Mouse (Mus musculus) layer of hippocampus, adult 2 months (tissue): ENCODE measurements around the gene Gm17662. TPM values are rescaled to one million over a fixed set of nuclear protein-coding genes. Genes with fewer than 3 reads are reported as not detected.

ENCODE experiments used
- DNase-seq, 2 experiments: peaks; one replicate each; pipeline ENCODE4 v3.0.0; 2022; ENCODE audit warnings: low spot score in 2 of 2
- H3K27ac ChIP-seq: fragments of 200-600 bp; 2 replicates; pipeline ENCODE4 v1.8.1; 2022
- H3K4me3 ChIP-seq: fragments of 200-600 bp; 2 replicates; pipeline ENCODE4 v1.8.1; 2022; ENCODE audit warnings: mild to moderate bottlenecking
- CTCF ChIP-seq: fragments of 200-600 bp; conservative IDR thresholded peaks from 2 replicates; pipeline ENCODE4 v1.8.1; 2022; ENCODE audit warnings: antibody characterized with exemption, mild to moderate bottlenecking, moderate library complexity
- total RNA-seq, 2 experiments: library from RNA; stranded (reverse); gene quantifications; 2 replicates each; pipeline ENCODE4 v1.2.3; 2021

Gene Gm17662
- total RNA-seq, 2 experiments from 2014 or later, result not detected

GRCm38 (mm10) chr4:104843546-104843945, 13.6 kb upstream of the Gm17662 start:
- no peak overlapping the region for H3K4me3 ChIP-seq
- H3K27ac ChIP-seq, result no peak overlapping the region
- no peak for DNase-seq
- no peak for TF ChIP-seq CTCF

GRCm38 (mm10) chr4:104855216-104855615, 1.9 kb upstream of the Gm17662 start:
- TF ChIP-seq CTCF, result no peak
- no peak for DNase-seq
- no peak overlapping the region for H3K4me3 ChIP-seq
- H3K27ac ChIP-seq, result no peak overlapping the region

GRCm38 (mm10) chr4:104857823-104858222, 694 bp downstream of the Gm17662 start:
- no peak for TF ChIP-seq CTCF
- no peak overlapping the region for H3K27ac ChIP-seq
- no peak for DNase-seq
- no peak overlapping the region for H3K4me3 ChIP-seq

- no peak overlapping the region for H3K27ac ChIP-seq
Measured at GRCm38 (mm10) chr4:104861241-104861640, 4.1 kb downstream of the Gm17662 start.

GRCm38 (mm10) chr4:104864397-104864796, 7.3 kb downstream of the Gm17662 start:
- no peak for TF ChIP-seq CTCF
- Histone ChIP-seq H3K4me3 (no peak overlapping the region), H3K27ac (no peak overlapping the region)
- DNase-seq, result no peak

More at GRCm38 (mm10) chr4:104861241-104861640, 4.1 kb downstream of the Gm17662 start:
- TF ChIP-seq CTCF, result no peak
- no peak overlapping the region for H3K4me3 ChIP-seq
- no peak for DNase-seq

- DNase-seq, result no peak
- Histone ChIP-seq H3K27ac (no peak overlapping the region), H3K4me3 (no peak overlapping the region)
- TF ChIP-seq CTCF, result no peak
Measured at GRCm38 (mm10) chr4:104869581-104869980, 12.5 kb downstream of the Gm17662 start.

GRCm38 (mm10) chr4:104870196-104870595, 13.1 kb downstream of the Gm17662 start:
- no peak for DNase-seq
- Histone ChIP-seq H3K4me3 (no peak overlapping the region), H3K27ac (no peak overlapping the region)
- TF ChIP-seq CTCF, result no peak

GRCm38 (mm10) chr4:104875832-104876231, 18.7 kb downstream of the Gm17662 start:
- peak; percentile 48 for TF ChIP-seq CTCF
- Histone ChIP-seq H3K4me3 (no peak overlapping the region), H3K27ac (no peak overlapping the region)
- DNase-seq, result no peak

GRCm38 (mm10) chr4:104876323-104876722, 19.2 kb downstream of the Gm17662 start, which contains the start of gene C8a:
Gene C8a (minus strand): TSS chr4:104876398.
- H3K27ac ChIP-seq, result no peak within 1 kb of the TSS
- TF ChIP-seq CTCF, result no peak
- no peak within 1 kb of the TSS for H3K4me3 ChIP-seq
- no peak for DNase-seq

GRCm38 (mm10) chr4:104887486-104887885, 30.4 kb downstream of the Gm17662 start:
- no peak for TF ChIP-seq CTCF
- no peak overlapping the region for H3K27ac ChIP-seq
- DNase-seq, result no peak
- H3K4me3 ChIP-seq, result no peak overlapping the region

GRCm38 (mm10) chr4:104888499-104889262, 31.6 kb downstream of the Gm17662 start:
- TF ChIP-seq CTCF, result no peak
- no peak for DNase-seq
- Histone ChIP-seq H3K27ac (no peak overlapping the region), H3K4me3 (no peak overlapping the region)

GRCm38 (mm10) chr4:104891708-104892107, 34.6 kb downstream of the Gm17662 start:
- Histone ChIP-seq H3K27ac (no peak overlapping the region), H3K4me3 (no peak overlapping the region)
- no peak for DNase-seq
- no peak for TF ChIP-seq CTCF

- DNase-seq, result no peak
- Histone ChIP-seq H3K27ac (peak overlapping the region; percentile 86), H3K4me3 (no peak overlapping the region)
- no peak for TF ChIP-seq CTCF
Measured at GRCm38 (mm10) chr4:104893588-104893987, 36.5 kb downstream of the Gm17662 start.
